Mouse (Mus musculus) ES-E14 (cell line): ENCODE results near the gene Erc2. TPM values are rescaled to one million over a fixed set of nuclear protein-coding genes. Genes with fewer than 3 reads are reported as not detected.
A peak's percentile ranks its signal among the peaks of the same experiment; 100 is the strongest.

Source experiments
- DNase-seq: peaks from one replicate; pipeline ENCODE4 v3.0.0-alpha.2; 2013; ENCODE audit warnings: low read depth, low spot score
- H3K27ac ChIP-seq: 2 replicates; pipeline ENCODE4 v1.5.1; 2012; ENCODE audit warnings: low read depth, mild to moderate bottlenecking, low read length, moderate library complexity, mixed read lengths; ENCODE audit not compliant: poor library complexity, insufficient read depth, severe bottlenecking
- H3K36me3 ChIP-seq: 2 replicates; pipeline ENCODE4 v1.6.1; 2012; ENCODE audit warnings: mild to moderate bottlenecking, low read length, moderate library complexity, mixed read lengths; ENCODE audit not compliant: control insufficient read depth, poor library complexity, insufficient read depth, severe bottlenecking
- H3K4me1 ChIP-seq, 2 experiments: fragments of 150-350 bp in 1 of 2; sonication (generic) in 1 of 2; 2 replicates each; pipeline ENCODE4 v1.6.1; 2012; ENCODE audit warnings: low read length in 2 of 2, mild to moderate bottlenecking in 1 of 2, mixed read lengths in 1 of 2; ENCODE audit not compliant: control insufficient read depth in 2 of 2, insufficient read depth in 2 of 2, poor library complexity in 1 of 2
- H3K4me3 ChIP-seq, 2 experiments: fragments of 150-350 bp in 1 of 2; sonication (generic) in 1 of 2; 2 replicates each; pipeline ENCODE4 v1.5.1; 2012; ENCODE audit warnings: low read length in 2 of 2, low read depth in 1 of 2, mild to moderate bottlenecking in 1 of 2, mixed read lengths in 1 of 2; ENCODE audit not compliant: insufficient read depth in 1 of 2, poor library complexity in 1 of 2, severe bottlenecking in 1 of 2
- H3K9ac ChIP-seq: 2 replicates; pipeline ENCODE4 v1.6.1; 2012; ENCODE audit warnings: low read depth, mild to moderate bottlenecking, low read length, mixed read lengths; ENCODE audit not compliant: poor library complexity, insufficient read depth, severe bottlenecking
- H3K9me3 ChIP-seq: fragments of 150-350 bp; sonication (generic); 2 replicates; pipeline ENCODE4 v1.6.1; 2012; ENCODE audit warnings: low read depth, mild to moderate bottlenecking, low read length; ENCODE audit not compliant: control insufficient read depth, insufficient read depth
- CHD2 ChIP-seq: IDR thresholded peaks from 2 replicates; pipeline ENCODE4 v1.6.1; 2014; ENCODE audit warnings: mild to moderate bottlenecking, low read depth, low read length, inconsistent platforms
- HCFC1 ChIP-seq: IDR thresholded peaks from 2 replicates; pipeline ENCODE4 v1.6.1; 2012; ENCODE audit warnings: low read length, inconsistent platforms, borderline replicate concordance; ENCODE audit not compliant: insufficient read depth
- MAFK ChIP-seq: IDR thresholded peaks from 2 replicates; pipeline ENCODE4 v1.6.1; 2014; ENCODE audit warnings: mild to moderate bottlenecking, low read depth, low read length, inconsistent platforms; ENCODE audit not compliant: insufficient read depth
- ZC3H11A ChIP-seq: IDR thresholded peaks from 2 replicates; pipeline ENCODE4 v1.6.1; 2012; ENCODE audit warnings: low read depth, mild to moderate bottlenecking, inconsistent platforms, low read length, borderline replicate concordance
- ZNF384 ChIP-seq: IDR thresholded peaks from 2 replicates; pipeline ENCODE4 v1.6.1; 2012; ENCODE audit warnings: low read depth, low read length, inconsistent platforms
- in situ Hi-C, 2 experiments: fragments of 600-800 bp; cut with MboI; formaldehyde crosslinking; loops; one replicate each; pipeline ENCODE4 v1.15.1; 2025; ENCODE audit warnings: low sequenced_read_pairs in 2 of 2, inconsistent platforms in 1 of 2; ENCODE audit not compliant: unreplicated experiment in 2 of 2
- total RNA-seq: library from RNA; depleted of rRNA; stranded (reverse); fragments of 300-350 nt; gene quantifications from 2 replicates; pipeline ENCODE4 v1.2.3, GENCODE M21; 2012

The Erc2 gene
- total RNA-seq, 1 experiment = 9.1 TPM

DNA sequence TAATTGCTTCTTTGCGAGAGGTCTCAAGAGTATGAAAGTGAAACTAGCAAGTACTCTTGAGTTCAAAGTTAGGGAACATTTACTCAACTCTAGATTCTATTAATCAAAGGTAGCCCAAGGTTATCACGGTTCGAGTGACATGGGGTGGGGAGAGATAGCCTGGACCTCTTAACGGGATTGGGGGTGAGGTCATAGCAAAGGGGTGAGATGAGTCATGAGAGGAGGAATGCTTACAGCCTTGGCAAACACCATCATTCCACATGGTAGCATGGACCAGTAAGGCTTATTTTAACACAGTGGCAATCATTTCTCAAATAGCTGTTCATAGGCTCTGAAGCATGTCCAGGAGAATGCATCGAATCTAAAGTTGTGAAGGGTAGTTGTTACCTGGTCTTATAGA lies 134.7 kb downstream of the Erc2 start:
- H3K36me3 ChIP-seq = no peaks in the 10 kb centered on the region
- in situ Hi-C loops = no loop called here
- no peak overlapping the region for H3K9ac ChIP-seq
- H3K4me1 ChIP-seq = no peaks in the 10 kb centered on the region
- no peak overlapping the region for H3K27ac ChIP-seq
- no peak for DNase-seq
- TF ChIP-seq ZNF384 = no peak
- no peaks in the 10 kb centered on the region for H3K9me3 ChIP-seq
- H3K4me3 ChIP-seq = no peak overlapping the region

- Histone ChIP-seq H3K27ac (no peak overlapping the region), H3K36me3 (no peaks in the 10 kb centered on the region), H3K9ac (0 out of 2 replicates have a peak overlapping the region, but pooled peaks have one; percentile 4), H3K4me1 (no peaks in the 10 kb centered on the region), H3K4me3 (no peak overlapping the region), H3K9me3 (no peaks in the 10 kb centered on the region)
- in situ Hi-C loops = no loop called here
- no peak for DNase-seq
- no peak for TF ChIP-seq MAFK
- TF ChIP-seq ZNF384 = no peak
- no peak for TF ChIP-seq ZC3H11A
- no peak for TF ChIP-seq CHD2
- no peak for TF ChIP-seq HCFC1
Measured at GRCm38 (mm10) chr14:27758230-27758629, 136.0 kb downstream of the Erc2 start.

DNA sequence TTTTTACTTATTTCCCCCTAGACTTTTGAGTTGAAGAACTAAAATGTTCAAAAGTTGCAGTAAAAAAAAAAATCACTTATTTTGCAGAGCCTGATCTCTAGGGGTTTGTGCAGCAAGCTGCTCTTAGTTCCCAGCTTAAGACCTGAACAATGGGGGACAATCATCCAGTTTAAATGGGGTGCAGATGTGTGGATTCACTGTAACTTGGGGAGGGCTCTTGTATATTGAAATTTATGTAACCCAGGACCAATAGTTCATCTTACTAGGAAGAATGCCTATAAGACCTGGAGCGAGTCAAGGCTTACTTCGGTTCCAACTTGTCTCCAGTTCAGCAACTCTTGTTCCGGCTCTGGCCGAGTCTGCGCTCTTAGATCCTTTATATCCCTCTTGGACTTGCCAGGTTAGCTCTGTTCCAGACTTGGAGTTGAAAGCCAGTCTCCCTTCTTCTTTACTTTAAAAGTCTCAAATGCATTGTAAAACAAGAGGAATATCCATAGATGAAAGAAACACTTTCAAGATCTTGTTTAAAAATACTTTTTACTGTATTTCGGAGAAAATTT lies 136.9 kb downstream of the Erc2 start:
- no peak overlapping the region for H3K4me3 ChIP-seq
- no peaks in the 10 kb centered on the region for H3K4me1 ChIP-seq
- no peak overlapping the region for H3K27ac ChIP-seq
- no peak for TF ChIP-seq MAFK
- TF ChIP-seq ZC3H11A = no peak
- TF ChIP-seq CHD2 = no peak
- no peak for TF ChIP-seq HCFC1
- no peak for TF ChIP-seq ZNF384
- in situ Hi-C loops = no loop called here
- H3K9ac ChIP-seq = no peak overlapping the region
- H3K36me3 ChIP-seq = no peaks in the 10 kb centered on the region
- DNase-seq = no peak
- no peaks in the 10 kb centered on the region for H3K9me3 ChIP-seq

GRCm38 (mm10) chr14:27759982-27760381 lies 137.8 kb downstream of the Erc2 start:
- no peaks in the 10 kb centered on the region for H3K9me3 ChIP-seq
- TF ChIP-seq ZNF384 (no peak), HCFC1 (no peak), CHD2 (no peak), ZC3H11A (no peak), MAFK (no peak)
- no peak for DNase-seq
- in situ Hi-C loops = no loop called here
- no peaks in the 10 kb centered on the region for H3K4me1 ChIP-seq
- H3K4me3 ChIP-seq = no peak overlapping the region
- H3K36me3 ChIP-seq = no peaks in the 10 kb centered on the region
- H3K27ac ChIP-seq = no peak overlapping the region
- no peak overlapping the region for H3K9ac ChIP-seq

- Histone ChIP-seq H3K4me3 (no peak overlapping the region), H3K9me3 (no peaks in the 10 kb centered on the region), H3K9ac (no peak overlapping the region), H3K36me3 (no peaks in the 10 kb centered on the region), H3K27ac (no peak overlapping the region), H3K4me1 (no peaks in the 10 kb centered on the region)
- in situ Hi-C loops = no loop called here
- TF ChIP-seq HCFC1 = no peak
- TF ChIP-seq CHD2 = no peak
- TF ChIP-seq MAFK = no peak
- no peak for TF ChIP-seq ZC3H11A
- TF ChIP-seq ZNF384 = no peak
- no peak for DNase-seq
Measured at GRCm38 (mm10) chr14:27775367-27775766, 153.1 kb downstream of the Erc2 start.
